Mouse (Mus musculus): Measurements from ENCODE around the gene Lgi1.

Gene Lgi1

GRCm38 (mm10) chr19:38263829-38264504, 369 bp upstream of the Lgi1 start:
- DNase-seq (ENCODE audit: low spot score in 2 of 2): no peak

DNA sequence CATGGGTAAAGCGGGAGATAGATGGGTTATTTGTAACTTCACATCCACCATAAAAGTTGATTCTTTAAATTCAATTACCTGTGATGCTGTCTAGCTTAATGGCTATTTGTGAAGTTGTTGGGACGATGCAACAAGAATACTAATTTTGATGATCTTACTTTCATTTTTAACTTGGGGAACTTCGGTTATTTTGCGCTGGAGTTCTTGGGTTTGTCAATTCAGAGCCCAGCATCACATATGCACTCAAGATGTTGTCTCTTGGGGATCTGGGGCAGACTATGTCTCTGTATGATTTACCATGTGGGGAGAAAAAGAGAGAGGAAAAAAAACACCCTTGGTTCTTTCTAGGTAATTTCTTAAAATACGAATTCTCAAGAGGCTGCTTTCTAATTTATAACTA, 1.4 kb downstream of the Lgi1 start:
- no peak for DNase-seq (ENCODE audit: low spot score in 2 of 2)

- no peak for DNase-seq (ENCODE audit: low spot score in 2 of 2)
Observed at GRCm38 (mm10) chr19:38267469-38267868, 3.1 kb downstream of the Lgi1 start.

DNA sequence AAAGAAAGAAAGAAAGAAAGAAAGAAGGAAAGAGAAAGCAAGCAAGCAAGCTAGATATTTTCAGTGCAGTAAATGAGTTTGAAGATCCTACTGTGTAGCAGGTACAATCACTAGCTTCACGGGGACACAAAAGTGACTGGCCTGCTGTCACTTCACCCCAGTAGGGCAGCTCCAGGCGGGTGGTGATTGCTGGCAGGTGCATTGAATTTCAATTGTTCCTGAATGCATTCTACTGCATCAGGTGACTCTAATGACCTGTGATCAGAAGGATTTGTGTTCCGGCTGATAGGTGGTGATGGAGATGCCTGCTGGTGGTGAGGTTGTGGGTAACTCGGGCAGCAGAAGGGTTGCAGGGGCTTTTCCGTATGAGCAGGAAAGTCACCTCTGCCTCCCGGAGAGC, 6.7 kb downstream of the Lgi1 start:
- no peak for DNase-seq (ENCODE audit: low spot score in 2 of 2)

DNA sequence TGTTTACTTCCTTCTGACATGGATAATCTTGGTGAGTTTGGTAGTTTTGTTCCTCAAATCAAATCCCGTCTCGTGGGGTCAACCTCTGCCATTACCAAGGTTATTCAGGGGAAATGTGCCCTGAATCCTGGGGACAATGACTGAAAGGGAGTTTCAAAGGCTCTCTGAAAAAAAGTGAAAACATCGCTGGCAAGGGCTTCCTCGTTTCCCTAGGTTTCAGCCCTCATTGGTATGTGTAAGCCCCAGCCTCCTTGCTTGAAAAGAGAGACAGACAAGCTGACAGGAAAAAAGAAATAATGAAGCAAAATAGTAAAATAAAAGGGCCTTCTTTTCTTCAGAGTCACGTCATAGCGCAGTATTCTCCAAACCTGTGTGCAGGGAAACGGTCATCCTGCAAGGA, 9.5 kb downstream of the Lgi1 start:
- DNase-seq (ENCODE audit: low spot score in 2 of 2): no peak

- DNase-seq (ENCODE audit: low spot score in 2 of 2): no peak
Observed at GRCm38 (mm10) chr19:38274747-38275421, 10.5 kb downstream of the Lgi1 start.

DNA sequence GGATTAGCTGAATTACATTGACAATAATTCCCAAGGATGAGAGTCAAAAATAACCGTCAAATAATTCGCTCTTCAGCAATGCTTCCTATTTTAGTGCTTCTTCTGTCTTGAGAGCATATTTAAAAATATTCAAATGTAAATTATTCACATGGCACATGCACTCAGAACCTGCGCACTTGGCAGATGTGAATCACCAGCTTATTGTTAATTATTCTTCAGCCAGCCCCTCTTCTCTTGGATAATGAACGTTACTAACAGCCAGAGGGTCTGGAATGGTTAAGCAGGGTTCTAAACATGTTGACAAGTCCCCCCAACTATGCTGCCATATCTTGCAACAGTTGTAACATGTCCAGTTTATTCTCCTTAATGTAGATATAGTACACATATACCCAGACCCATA, 11.9 kb downstream of the Lgi1 start:
- DNase-seq (ENCODE audit: low spot score in 2 of 2): no peak

GRCm38 (mm10) chr19:38280242-38280641, 15.9 kb downstream of the Lgi1 start:
- DNase-seq (ENCODE audit: low spot score in 2 of 2): no peak

- DNase-seq (ENCODE audit: low spot score in 2 of 2): no peak
Observed at GRCm38 (mm10) chr19:38282407-38282806, 18.1 kb downstream of the Lgi1 start.

DNA sequence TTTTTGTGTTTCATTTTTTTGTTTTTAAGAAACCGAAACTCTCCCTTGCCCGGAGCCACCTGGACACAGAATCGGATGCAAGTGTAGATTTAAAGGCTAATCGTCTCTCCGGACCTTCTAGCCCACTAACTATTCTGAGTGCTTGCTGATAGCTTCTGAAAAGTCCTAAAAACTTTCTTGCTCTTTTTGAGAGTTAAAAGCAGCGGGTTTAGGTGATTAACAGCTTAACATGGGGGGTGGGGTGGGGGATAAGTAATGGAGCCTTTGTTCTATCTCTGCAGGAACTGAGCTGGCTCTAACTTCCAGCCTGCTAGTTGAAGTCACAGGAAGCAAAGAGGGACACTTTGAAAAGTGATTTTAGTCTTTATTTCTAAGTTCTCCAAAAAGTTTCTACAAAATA, 24.2 kb downstream of the Lgi1 start:
- DNase-seq (ENCODE audit: low spot score in 2 of 2): no peak

- no peak for DNase-seq (ENCODE audit: low spot score in 2 of 2)
Observed at GRCm38 (mm10) chr19:38291432-38291831, 27.1 kb downstream of the Lgi1 start.

DNA sequence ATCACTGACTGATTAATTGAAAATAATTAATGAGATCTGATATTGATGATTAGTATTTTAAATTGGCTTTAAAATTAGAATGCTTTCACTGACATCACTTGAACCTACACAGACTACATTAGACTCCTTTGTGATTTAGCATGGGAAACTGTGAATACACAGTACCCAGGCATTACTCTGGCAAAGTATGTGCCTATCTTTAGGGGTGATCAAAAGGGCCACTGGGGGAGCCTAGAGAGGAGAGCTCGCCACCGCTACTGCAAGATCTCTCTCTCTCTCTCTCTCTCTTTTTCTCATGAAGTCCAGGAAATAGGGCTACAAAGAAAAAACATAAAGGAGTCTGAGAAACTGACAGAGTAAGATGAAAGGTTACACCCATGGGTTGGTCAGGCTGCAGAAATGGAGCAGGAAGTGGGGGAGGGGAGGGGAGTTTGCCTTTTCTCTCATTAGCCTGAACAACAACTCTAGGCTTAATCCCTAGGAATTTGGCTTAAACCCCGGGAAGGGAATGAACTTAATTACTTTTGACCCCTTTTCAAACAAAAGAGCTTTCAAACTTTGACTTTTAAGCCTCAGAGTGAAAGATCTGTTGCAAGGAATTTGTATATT, 33.8 kb downstream of the Lgi1 start:
- peak in 1 of 2 experiments; percentile 37 for DNase-seq (ENCODE audit: low spot score in 2 of 2)

GRCm38 (mm10) chr19:38308116-38308515, 43.8 kb downstream of the Lgi1 start:
- no peak for DNase-seq (ENCODE audit: low spot score in 2 of 2)

- DNase-seq (ENCODE audit: low spot score in 2 of 2): no peak
Observed at GRCm38 (mm10) chr19:38315099-38315498, 50.8 kb downstream of the Lgi1 start.

DNA sequence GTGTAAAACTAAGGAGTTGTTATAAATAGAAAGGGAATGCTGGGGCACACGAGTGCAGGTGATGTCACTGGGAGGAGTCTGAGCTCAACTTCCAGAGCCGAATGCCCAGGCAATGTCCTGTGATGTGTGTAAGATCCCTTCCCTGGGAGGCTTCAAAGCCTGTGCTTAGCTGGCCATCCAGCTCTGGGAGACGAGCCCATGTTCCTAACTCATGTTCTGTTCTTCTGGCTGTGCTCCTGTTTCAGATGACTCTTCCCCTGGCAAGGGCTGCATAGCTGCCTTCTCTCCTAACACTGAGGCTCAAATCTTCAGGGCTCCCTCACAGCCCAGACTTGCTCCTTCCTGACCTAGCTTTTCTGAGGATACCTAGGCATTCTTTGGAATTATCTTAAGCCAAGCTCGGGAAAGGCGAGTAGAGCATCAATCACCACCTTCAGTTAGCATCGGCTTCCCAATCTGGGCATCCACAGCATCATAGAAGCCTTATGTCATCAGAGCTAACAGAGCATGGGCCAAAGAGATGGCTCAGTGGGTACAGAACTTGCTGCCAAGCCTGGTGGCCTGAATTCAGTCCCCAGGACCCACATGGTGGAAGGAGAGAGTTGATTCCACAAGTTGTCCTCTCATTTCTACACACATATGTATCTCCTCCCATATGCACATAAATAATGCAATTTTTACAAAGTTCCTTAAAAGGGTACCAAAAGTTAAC, 52.4 kb downstream of the Lgi1 start:
- no peak for DNase-seq (ENCODE audit: low spot score in 2 of 2)

DNA sequence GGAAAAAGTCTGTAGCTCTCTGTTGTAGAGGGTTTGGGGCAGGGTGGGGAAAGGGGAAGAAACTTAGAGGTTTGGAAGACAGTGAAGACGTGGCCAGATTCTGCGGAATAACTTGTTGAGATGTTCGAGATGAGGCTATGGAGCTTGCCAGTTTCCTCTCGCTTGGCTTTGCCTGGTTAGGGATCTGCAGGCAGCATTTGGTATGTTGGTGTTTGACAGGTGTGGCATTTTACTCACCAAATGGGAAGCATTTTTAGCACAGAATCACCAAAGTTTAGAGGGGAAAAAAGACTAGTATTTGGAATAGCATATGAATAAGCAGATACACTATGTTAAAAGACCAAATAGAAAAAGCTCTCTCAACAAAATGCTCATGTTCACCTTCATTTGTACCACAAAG, 54.0 kb downstream of the Lgi1 start:
- no peak for DNase-seq (ENCODE audit: low spot score in 2 of 2)

DNA sequence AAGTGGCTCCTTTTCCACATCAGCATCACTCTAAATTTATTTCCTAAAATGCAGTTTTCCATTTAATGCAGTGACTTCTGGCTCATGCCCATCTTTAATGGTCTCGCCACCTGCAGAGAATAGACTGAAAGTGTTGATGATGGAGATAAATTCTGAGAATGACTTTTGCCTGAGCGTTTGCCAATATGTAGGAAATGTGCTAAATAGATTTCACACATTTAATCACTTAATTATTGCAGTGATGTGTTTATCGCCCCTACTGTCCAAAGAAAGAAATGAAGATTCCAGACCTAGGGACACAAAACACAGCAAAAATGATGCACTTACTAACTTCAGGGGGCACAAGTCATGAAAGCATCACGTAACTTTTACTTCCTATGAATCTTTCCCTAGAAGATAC, 54.8 kb downstream of the Lgi1 start:
- no peak for DNase-seq (ENCODE audit: low spot score in 2 of 2)

GRCm38 (mm10) chr19:38320651-38321188, 56.4 kb downstream of the Lgi1 start:
- DNase-seq (ENCODE audit: low spot score in 2 of 2): no peak

DNA sequence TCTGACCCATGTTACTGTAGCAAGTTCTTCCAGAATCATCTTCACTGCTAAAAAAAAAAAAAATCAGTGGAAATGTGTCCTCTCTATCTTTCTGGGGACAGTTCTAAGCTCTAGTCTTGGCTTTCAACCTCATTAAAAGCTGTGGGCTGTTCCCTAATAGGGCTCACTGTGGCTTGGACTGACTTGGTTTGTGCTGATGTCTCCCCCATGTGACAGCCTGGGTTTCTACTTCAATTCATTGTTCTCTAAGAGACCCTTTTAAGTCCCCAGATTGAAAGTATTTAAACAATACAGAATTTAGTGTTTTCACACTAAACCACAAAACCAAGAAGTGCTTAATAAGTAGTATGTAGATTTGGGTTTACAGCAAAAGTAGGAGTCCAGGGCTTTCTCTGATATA, 59.4 kb downstream of the Lgi1 start:
- no peak for DNase-seq (ENCODE audit: low spot score in 2 of 2)

DNA sequence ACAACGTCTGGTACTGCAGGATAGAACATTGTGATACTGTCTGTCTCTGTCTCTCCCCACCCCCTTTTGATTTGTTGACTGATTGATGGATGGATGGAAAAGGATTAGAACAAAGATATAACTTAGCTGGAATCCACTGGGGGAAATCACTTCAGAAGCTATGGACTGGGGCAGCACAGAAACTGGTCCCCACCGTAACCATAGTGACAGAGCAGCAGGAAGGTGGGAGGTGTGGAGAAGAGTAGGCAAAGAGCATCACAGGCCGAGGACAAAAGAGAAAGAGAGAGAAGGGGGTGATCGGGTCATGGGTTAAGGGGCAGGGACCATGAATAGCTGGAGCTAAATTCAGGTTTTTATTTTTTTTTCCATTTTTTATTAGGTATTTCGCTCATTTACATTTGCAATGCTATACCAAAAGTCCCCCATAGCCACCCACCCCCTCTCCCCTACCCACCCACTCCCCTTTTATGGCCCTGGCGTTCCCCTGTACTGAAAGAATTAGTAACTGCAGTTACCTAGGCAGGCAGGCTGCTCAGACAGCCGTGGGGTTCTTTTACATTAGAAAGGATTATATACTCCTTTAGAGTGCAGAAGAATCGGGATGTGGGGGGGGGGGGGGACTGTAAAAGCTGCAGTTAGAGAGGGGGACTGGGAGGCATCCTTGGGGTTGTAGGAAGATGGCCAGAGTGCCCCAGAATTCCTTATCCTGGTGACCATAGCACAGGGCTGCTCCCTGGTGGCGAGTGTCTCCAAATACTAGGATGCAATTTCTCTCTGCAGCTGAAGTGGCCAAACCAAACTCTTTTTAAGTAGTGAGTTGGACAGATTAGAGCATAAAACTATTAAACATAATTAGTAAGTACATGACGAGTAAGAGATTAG, 60.1 kb downstream of the Lgi1 start:
- no peak for DNase-seq (ENCODE audit: low spot score in 2 of 2)

DNA sequence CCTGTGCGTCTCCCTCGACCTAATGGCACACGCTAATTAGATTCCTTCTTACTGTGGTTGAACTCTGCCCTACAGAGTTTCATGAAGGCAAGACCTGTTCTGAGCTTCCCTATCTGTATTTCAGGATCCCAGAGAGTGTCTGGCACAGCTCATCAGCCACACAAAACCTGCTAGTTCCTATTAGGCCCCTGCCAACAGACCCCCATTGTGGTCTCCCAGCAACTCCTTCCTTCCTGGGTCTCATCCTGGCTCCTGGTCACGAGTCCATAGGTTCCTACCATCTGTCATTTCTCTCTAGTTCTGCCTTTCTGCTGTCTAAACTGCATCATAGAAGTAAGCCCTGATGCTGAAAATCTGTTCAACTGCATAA, 60.7 kb downstream of the Lgi1 start:
- no peak for DNase-seq (ENCODE audit: low spot score in 2 of 2)
